Mouse (Mus musculus) hindbrain, embryonic 15.5 days (tissue): ENCODE results near the gene Nsmce1. TPM values are rescaled to one million over a fixed set of nuclear protein-coding genes. Genes with fewer than 3 reads are reported as not detected.
"Not testable (repeated sequence)": the region's sequence is repeated elsewhere in the genome, so short reads cannot be mapped to it uniquely, and the experiment has no call there.

Experiments
- ATAC-seq: fragments of 200-750 bp; cut with Nextera tagmentation; 2 replicates; pipeline ENCODE4 v1.8.0; 2017; ENCODE audit warnings: low read depth, moderate number of reproducible peaks, moderate TSS enrichment; ENCODE audit not compliant: low FRiP score
- H3K27ac ChIP-seq: fragments of 300-500 bp; sonication (generic); replicated peaks from 2 replicates; pipeline ENCODE4 v1.5.1; 2015; ENCODE audit warnings: mild to moderate bottlenecking, inconsistent platforms
- H3K27me3 ChIP-seq: fragments of 300-500 bp; sonication (generic); 2 replicates; pipeline ENCODE4 v1.6.1; 2015; ENCODE audit warnings: control low read depth, inconsistent platforms
- H3K36me3 ChIP-seq: fragments of 300-500 bp; sonication (generic); 2 replicates; pipeline ENCODE4 v1.6.1; 2015; ENCODE audit warnings: control low read depth, inconsistent platforms
- H3K4me1 ChIP-seq: fragments of 300-500 bp; sonication (generic); replicated peaks from 2 replicates; pipeline ENCODE4 v1.6.1; 2015; ENCODE audit warnings: control low read depth, inconsistent platforms
- H3K4me2 ChIP-seq: fragments of 300-500 bp; sonication (generic); 2 replicates; pipeline ENCODE4 v1.6.1; 2015; ENCODE audit warnings: moderate library complexity, mild to moderate bottlenecking, inconsistent platforms
- H3K4me3 ChIP-seq: fragments of 300-500 bp; sonication (generic); 2 replicates; pipeline ENCODE4 v1.5.1; 2015; ENCODE audit warnings: mild to moderate bottlenecking, inconsistent platforms
- H3K9ac ChIP-seq: fragments of 300-500 bp; sonication (generic); 2 replicates; pipeline ENCODE4 v1.6.1; 2015; ENCODE audit warnings: inconsistent platforms
- H3K9me3 ChIP-seq: fragments of 300-500 bp; sonication (generic); 2 replicates; pipeline ENCODE4 v1.6.1; 2016; ENCODE audit warnings: control low read depth, inconsistent platforms
- WGBS: fragments of 180-500 bp; shearing (Covaris S2); methylation state at CpG from one replicate; pipeline ENCODE4 v1.1.7; 2015; 5-methylcytosine and 5-hydroxymethylcytosine counted together
- polyA plus RNA-seq: library from polyadenylated mRNA; unstranded; fragments of >200 nt; fragmentation: Nextera tagmentation; extraction: Ambion mirVana; gene quantifications from 2 replicates; pipeline ENCODE4 v1.2.1, GENCODE M21; 2015

Nsmce1 gene
- polyA plus RNA-seq, 1 experiment from 2014 or later = 99.4 TPM

- Histone ChIP-seq H3K9me3 (no peaks in the 10 kb centered on the region), H3K9ac (no peak overlapping the region), H3K27me3 (no peaks in the 10 kb centered on the region), H3K4me2 (no peak overlapping the region), H3K36me3 (no peaks in the 10 kb centered on the region), H3K27ac (no peak overlapping the region), H3K4me3 (no peak overlapping the region), H3K4me1 (no peaks in the 10 kb centered on the region)
- no peak for ATAC-seq
- WGBS = 86% methylated on average over 4 of the region's 4 CpGs
Observed at GRCm38 (mm10) chr7:125453671-125454070, 37.7 kb downstream of the Nsmce1 start.

- ATAC-seq = no peak
Observed at GRCm38 (mm10) chr7:125451078-125451477, 40.3 kb downstream of the Nsmce1 start.

DNA sequence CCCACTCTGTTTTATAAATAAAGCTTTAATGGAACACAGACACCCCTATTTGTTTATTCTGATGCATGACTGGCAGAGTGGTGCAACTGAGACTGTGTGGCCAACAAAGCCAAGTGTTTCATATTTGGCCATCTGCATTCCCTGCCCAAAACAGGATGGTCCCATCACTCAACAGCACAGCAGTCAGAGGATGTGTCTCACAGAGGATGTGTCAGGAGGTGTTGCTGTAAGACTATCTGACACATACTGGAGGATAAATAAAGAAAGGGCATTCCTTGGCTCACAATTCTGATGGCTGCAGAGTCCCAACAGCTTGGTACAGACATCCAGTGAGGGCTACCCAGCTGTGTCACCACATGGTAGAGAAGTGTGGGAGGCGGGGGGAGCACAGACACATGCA, 40.7 kb downstream of the Nsmce1 start:
- 96% methylated on average over 1 of the region's 1 CpGs for WGBS
- H3K9ac ChIP-seq = no peak overlapping the region
- H3K27me3 ChIP-seq = no peaks in the 10 kb centered on the region
- H3K9me3 ChIP-seq = no peaks in the 10 kb centered on the region
- H3K4me2 ChIP-seq = no peak overlapping the region
- no peak for ATAC-seq
- no peak overlapping the region for H3K4me3 ChIP-seq
- peaks cover under 1% of the 10 kb centered on the region for H3K4me1 ChIP-seq
- no peak overlapping the region for H3K27ac ChIP-seq
- H3K36me3 ChIP-seq = no peaks in the 10 kb centered on the region

More at GRCm38 (mm10) chr7:125451078-125451477, 40.3 kb downstream of the Nsmce1 start:
- no peaks in the 10 kb centered on the region for H3K4me1 ChIP-seq
- no peaks in the 10 kb centered on the region for H3K36me3 ChIP-seq
- no peaks in the 10 kb centered on the region for H3K9me3 ChIP-seq
- H3K27me3 ChIP-seq = no peaks in the 10 kb centered on the region
- WGBS = 83% methylated on average over 2 of the region's 2 CpGs
- H3K9ac ChIP-seq = no peak overlapping the region
- no peak overlapping the region for H3K27ac ChIP-seq
- no peak overlapping the region for H3K4me2 ChIP-seq
- no peak overlapping the region for H3K4me3 ChIP-seq

- H3K27ac ChIP-seq = peak within 1 kb of the TSS; percentile 99
- H3K27me3 ChIP-seq = no peaks in the 10 kb centered on the region
- H3K9me3 ChIP-seq = no peaks in the 10 kb centered on the region
- H3K9ac ChIP-seq = peak within 1 kb of the TSS; percentile 70
- H3K4me1 ChIP-seq = peaks cover 17% of the 10 kb centered on the region
- no peaks in the 10 kb centered on the region for H3K36me3 ChIP-seq
- WGBS = 2% methylated on average over 61 of the region's 61 CpGs
- peak; percentile 98 for ATAC-seq
- peak within 1 kb of the TSS; percentile 61 for H3K4me3 ChIP-seq
- peak within 1 kb of the TSS; percentile 68 for H3K4me2 ChIP-seq
Observed at GRCm38 (mm10) chr7:125444464-125445401, 46.7 kb downstream of the Nsmce1 start, which contains the start of gene Kdm8. TSS of gene Kdm8 (plus strand) at chr7:125444676.

GRCm38 (mm10) chr7:125444076-125444463, 47.3 kb downstream of the Nsmce1 start:
- H3K27ac ChIP-seq = peak overlapping the region; percentile 99
- 23% methylated on average over 10 of the region's 10 CpGs for WGBS
- peaks cover 17% of the 10 kb centered on the region for H3K4me1 ChIP-seq
- no peaks in the 10 kb centered on the region for H3K9me3 ChIP-seq
- no peaks in the 10 kb centered on the region for H3K27me3 ChIP-seq
- H3K4me3 ChIP-seq = peak overlapping the region; percentile 61
- H3K9ac ChIP-seq = peak overlapping the region; percentile 70
- peak overlapping the region; percentile 68 for H3K4me2 ChIP-seq
- peak; percentile 27 for ATAC-seq
- H3K36me3 ChIP-seq = no peaks in the 10 kb centered on the region

- Histone ChIP-seq H3K36me3 (no peaks in the 10 kb centered on the region), H3K27me3 (no peaks in the 10 kb centered on the region), H3K4me1 (peaks cover 17% of the 10 kb centered on the region), H3K4me2 (no peak overlapping the region), H3K9ac (no peak overlapping the region), H3K27ac (no peak overlapping the region), H3K9me3 (no peaks in the 10 kb centered on the region), H3K4me3 (no peak overlapping the region)
- no peak for ATAC-seq
- 67% methylated on average over 4 of the region's 4 CpGs for WGBS
Observed at GRCm38 (mm10) chr7:125442323-125442722, 49.1 kb downstream of the Nsmce1 start.

DNA sequence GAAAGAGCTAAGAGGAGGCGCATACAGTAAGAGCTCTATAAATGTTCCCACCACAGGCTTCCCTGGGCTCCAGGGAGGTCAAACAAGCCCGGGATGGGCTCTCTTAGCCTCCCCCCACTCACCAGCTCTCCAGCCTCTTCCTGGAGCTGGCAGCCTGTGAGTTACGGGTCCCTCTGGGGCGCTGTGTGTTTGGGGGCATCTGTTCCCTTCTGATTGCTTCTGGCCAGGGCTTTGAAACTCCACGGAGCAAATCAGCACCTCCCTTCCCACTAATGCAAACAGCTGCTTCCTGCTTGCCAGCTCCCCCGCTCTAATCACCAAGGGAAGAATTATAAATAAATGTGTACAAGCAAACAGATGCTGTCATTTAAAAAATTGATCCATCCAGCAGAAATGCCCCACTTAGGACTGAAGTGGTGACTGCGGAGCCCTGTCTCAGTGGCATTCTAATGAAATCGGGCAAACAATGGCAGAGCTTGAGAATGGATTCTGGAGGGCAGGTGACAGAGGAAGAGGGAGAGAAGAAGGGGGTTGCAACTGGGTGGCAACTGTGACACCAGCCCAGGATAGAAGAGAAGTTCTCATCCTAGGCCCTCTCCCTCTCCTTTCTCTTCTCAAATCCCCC, 56.6 kb downstream of the Nsmce1 start:
- WGBS = 33% methylated on average over 8 of the region's 8 CpGs
- no peak overlapping the region for H3K4me2 ChIP-seq
- no peak for ATAC-seq
- H3K36me3 ChIP-seq = no peaks in the 10 kb centered on the region
- H3K27ac ChIP-seq = no peak overlapping the region
- H3K4me3 ChIP-seq = no peak overlapping the region
- no peak overlapping the region for H3K9ac ChIP-seq
- H3K27me3 ChIP-seq = no peaks in the 10 kb centered on the region
- H3K4me1 ChIP-seq = no peaks in the 10 kb centered on the region
- H3K9me3 ChIP-seq = 0 out of 2 replicates have a peak, but pooled peaks cover 4% of the 10 kb centered on the region

GRCm38 (mm10) chr7:125433874-125434273, 57.5 kb downstream of the Nsmce1 start:
- H3K36me3 ChIP-seq = no peaks in the 10 kb centered on the region
- no peak overlapping the region for H3K4me2 ChIP-seq
- WGBS = 87% methylated on average over 3 of the region's 3 CpGs
- no peaks in the 10 kb centered on the region for H3K27me3 ChIP-seq
- no peak overlapping the region for H3K4me3 ChIP-seq
- H3K9ac ChIP-seq = no peak overlapping the region
- H3K4me1 ChIP-seq = no peaks in the 10 kb centered on the region
- no peak for ATAC-seq
- H3K9me3 ChIP-seq = 0 out of 2 replicates have a peak, but pooled peaks cover 4% of the 10 kb centered on the region
- H3K27ac ChIP-seq = no peak overlapping the region

DNA sequence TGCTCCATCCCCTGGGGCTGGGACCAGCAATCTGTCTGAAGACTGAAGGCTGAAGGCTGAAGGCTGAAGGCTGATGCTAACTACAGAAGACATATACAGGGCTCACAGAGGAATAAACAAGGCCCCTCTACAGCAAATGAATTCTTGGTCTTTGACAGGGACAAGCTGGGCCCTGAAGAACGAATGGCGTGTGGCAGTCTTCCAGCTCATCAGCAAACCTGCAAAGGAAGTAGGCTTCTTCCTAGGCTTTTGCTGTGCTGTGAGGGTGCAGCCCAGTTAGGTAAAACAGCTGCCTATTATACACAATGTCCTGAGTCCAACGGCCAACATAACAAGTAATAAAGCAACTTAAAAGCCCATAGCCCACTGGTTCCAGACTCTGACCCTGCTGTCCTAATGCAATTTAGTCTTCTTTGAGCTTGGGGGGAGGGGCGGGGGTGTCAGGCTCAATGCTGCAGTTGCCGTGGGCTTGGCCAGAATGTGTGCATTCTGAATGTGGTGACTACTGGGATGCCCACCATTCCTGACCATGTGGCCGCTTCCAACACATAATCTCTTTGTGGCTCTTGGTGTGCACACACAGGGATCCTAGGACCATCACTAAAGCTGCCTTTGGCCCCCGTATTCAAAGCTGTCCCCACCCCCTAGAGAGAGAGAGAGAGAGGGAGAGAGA, 61.1 kb downstream of the Nsmce1 start:
- Histone ChIP-seq H3K27ac (no peak overlapping the region), H3K9ac (no peak overlapping the region), H3K4me1 (no peaks in the 10 kb centered on the region), H3K4me3 (no peak overlapping the region), H3K36me3 (no peaks in the 10 kb centered on the region), H3K27me3 (no peaks in the 10 kb centered on the region), H3K9me3 (0 out of 2 replicates have a peak, but pooled peaks cover 4% of the 10 kb centered on the region), H3K4me2 (no peak overlapping the region)
- 63% methylated on average over 7 of the region's 7 CpGs for WGBS
- ATAC-seq = no peak

GRCm38 (mm10) chr7:125428816-125429500, 62.4 kb downstream of the Nsmce1 start:
- not testable (repeated sequence) for H3K27me3 ChIP-seq, H3K4me3 ChIP-seq, H3K4me2 ChIP-seq, H3K9ac ChIP-seq, H3K9me3 ChIP-seq, H3K36me3 ChIP-seq, H3K4me1 ChIP-seq, H3K27ac ChIP-seq
- 81% methylated on average over 5 of the region's 5 CpGs for WGBS
- ATAC-seq = 0 out of 2 replicates have a peak, but pooled peaks have one; percentile 15

GRCm38 (mm10) chr7:125428381-125428780, 63.0 kb downstream of the Nsmce1 start:
- H3K27me3 ChIP-seq = no peaks in the 10 kb centered on the region
- no peak overlapping the region for H3K27ac ChIP-seq
- 85% methylated on average over 7 of the region's 7 CpGs for WGBS
- no peak overlapping the region for H3K9ac ChIP-seq
- no peak for ATAC-seq
- no peaks in the 10 kb centered on the region for H3K4me1 ChIP-seq
- H3K36me3 ChIP-seq = no peaks in the 10 kb centered on the region
- H3K4me2 ChIP-seq = no peak overlapping the region
- 0 out of 2 replicates have a peak, but pooled peaks cover 4% of the 10 kb centered on the region for H3K9me3 ChIP-seq
- no peak overlapping the region for H3K4me3 ChIP-seq
